Mouse (Mus musculus) thymus, adult 2 months (tissue): ENCODE measurements around the gene Slc8a1.

Experiments
- CTCF ChIP-seq: fragments of 200-500 bp; IDR thresholded peaks from 2 replicates; pipeline ENCODE4 v1.5.1; 2012; ENCODE audit warnings: mild to moderate bottlenecking, control low read depth, low read length, moderate library complexity, borderline replicate concordance; ENCODE audit not compliant: control insufficient read depth, poor library complexity, insufficient read depth; ENCODE audit errors: extremely low read depth
- POLR2A ChIP-seq: fragments of 200-500 bp; IDR thresholded peaks from 2 replicates; pipeline ENCODE4 v1.6.1; 2012; ENCODE audit warnings: mild to moderate bottlenecking, low read length, control low read depth, moderate library complexity; ENCODE audit not compliant: control insufficient read depth, poor library complexity, insufficient read depth; ENCODE audit errors: extremely low read depth

DNA sequence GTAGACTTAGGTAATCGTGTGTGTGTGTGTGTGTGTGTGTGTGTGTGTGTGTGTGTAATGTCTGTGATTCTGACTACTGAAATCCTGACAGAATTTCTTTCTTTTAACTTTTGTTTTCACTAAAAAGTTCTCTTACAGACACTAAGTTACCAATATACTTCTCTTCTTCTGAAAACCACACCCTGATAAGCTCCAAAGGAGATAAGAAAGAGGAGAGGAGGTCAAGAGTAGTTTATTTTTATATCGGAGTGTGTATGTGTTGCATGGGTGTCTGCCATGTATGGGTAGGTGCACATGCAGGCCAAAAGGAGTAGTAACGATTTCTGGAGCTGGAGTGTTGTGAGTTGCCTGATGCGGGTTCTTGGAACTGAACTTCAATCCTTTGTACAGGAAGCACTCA is 36.5 kb downstream of the Slc8a1 start:
- no peak for TF ChIP-seq POLR2A
- TF ChIP-seq CTCF, result no peak
